Mouse (Mus musculus) olfactory bulb, adult 2 months (tissue): Measurements from ENCODE around the gene Elf1. TPM values are rescaled to one million over a fixed set of nuclear protein-coding genes. Genes with fewer than 3 reads are reported as not detected.
"Not testable (repeated sequence)": the region's sequence is repeated elsewhere in the genome, so short reads cannot be mapped to it uniquely, and the experiment has no call there.

Source experiments
- H3K27ac ChIP-seq: fragments of 200-500 bp; 2 replicates; pipeline ENCODE4 v1.5.1; 2012; ENCODE audit warnings: low read depth, low read length; ENCODE audit not compliant: insufficient read depth
- H3K4me1 ChIP-seq: fragments of 200-500 bp; 2 replicates; pipeline ENCODE4 v1.6.1; 2012; ENCODE audit warnings: low read length; ENCODE audit not compliant: control insufficient read depth, insufficient read depth
- H3K4me3 ChIP-seq: fragments of 200-500 bp; 2 replicates; pipeline ENCODE4 v1.5.1; 2012; ENCODE audit warnings: mild to moderate bottlenecking, low read depth, low read length, moderate library complexity; ENCODE audit not compliant: insufficient read depth
- CTCF ChIP-seq: fragments of 200-500 bp; IDR thresholded peaks from 2 replicates; pipeline ENCODE4 v1.5.1; 2012; ENCODE audit warnings: low read depth, mild to moderate bottlenecking, low read length, moderate library complexity; ENCODE audit not compliant: insufficient read depth
- POLR2A ChIP-seq: fragments of 200-500 bp; IDR thresholded peaks from 2 replicates; pipeline ENCODE4 v1.6.1; 2012; ENCODE audit warnings: mild to moderate bottlenecking, low read depth, low read length, moderate library complexity; ENCODE audit not compliant: insufficient read depth
- WGBS: fragments of 180-500 bp; shearing (Covaris S2); methylation state at CpG from one replicate; pipeline ENCODE4 v1.1.7; 2018; 5-methylcytosine and 5-hydroxymethylcytosine counted together
- polyA plus RNA-seq: library from polyadenylated mRNA; stranded (reverse); fragments of >200 nt; gene quantifications from 2 replicates; pipeline ENCODE4 v1.2.4, GENCODE M21; 2012; ENCODE audit warnings: low replicate concordance; ENCODE audit not compliant: missing spikeins, insufficient read depth, insufficient read length

The Elf1 gene
- polyA plus RNA-seq, 1 experiment, result not detected

DNA sequence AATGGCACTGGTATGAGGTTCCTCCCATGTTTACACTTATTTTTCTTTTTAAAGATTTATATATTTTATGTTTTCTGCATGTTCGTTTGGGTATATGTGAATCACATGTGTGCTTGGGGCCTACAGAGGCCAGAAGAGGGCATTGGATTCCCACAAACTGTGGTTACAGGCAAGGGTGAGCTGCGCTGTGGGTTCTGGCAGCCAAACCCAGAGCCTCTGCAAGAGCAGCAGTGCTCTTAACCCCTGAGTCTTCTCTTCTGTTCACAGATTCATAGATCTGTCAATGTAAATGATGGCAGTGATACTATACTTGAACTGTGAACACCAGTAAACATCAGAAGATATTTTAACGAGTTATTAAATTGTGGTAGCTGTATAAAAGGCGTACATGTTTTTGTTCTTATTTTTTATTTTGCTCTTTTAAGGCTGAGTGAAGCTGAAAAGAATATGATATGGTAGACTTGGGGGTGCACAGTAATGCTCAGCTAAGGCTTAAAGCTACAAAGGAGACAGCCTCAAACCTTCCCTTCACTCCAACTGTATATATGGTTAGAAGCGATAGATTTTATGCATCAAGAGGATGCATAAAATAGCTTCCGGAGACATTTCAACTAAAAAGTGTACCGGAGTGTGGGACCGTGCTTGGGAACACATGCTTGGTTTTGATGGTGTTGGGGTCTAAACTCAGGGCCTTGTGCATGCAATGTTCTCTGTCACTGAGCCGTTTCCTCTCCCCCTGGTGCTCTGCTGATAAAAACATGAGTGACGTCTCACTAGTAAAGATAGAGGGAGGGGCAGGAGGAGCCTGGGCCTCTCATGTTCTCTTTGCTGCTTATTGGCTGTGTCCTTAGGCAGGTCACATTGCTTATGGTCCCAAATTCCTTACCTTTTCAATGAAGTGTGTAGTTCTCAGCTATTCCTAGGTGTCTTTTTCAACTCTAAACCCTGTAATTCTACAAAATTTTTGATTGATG lies 48.9 kb downstream of the Elf1 start:
- H3K27ac ChIP-seq, result no peak overlapping the region
- no peak for TF ChIP-seq CTCF
- no peak for TF ChIP-seq POLR2A
- no peak overlapping the region for H3K4me3 ChIP-seq
- H3K4me1 ChIP-seq, result no peaks in the 10 kb centered on the region
- WGBS, result 90% methylated on average over 10 of the region's 10 CpGs

- WGBS, result 92% methylated on average over 6 of the region's 6 CpGs
- H3K27ac ChIP-seq, result no peak overlapping the region
- TF ChIP-seq POLR2A (no peak), CTCF (no peak)
Observed at GRCm38 (mm10) chr14:79530761-79531160, 49.8 kb downstream of the Elf1 start.

GRCm38 (mm10) chr14:79532036-79532776 lies 51.2 kb downstream of the Elf1 start:
- TF ChIP-seq CTCF, result no peak
- H3K27ac ChIP-seq, result no peak overlapping the region
- H3K4me1 ChIP-seq, result no peaks in the 10 kb centered on the region
- no peak overlapping the region for H3K4me3 ChIP-seq
- 87% methylated on average over 8 of the region's 8 CpGs for WGBS

More at GRCm38 (mm10) chr14:79530761-79531160, 49.8 kb downstream of the Elf1 start:
- Histone ChIP-seq H3K4me1 (no peaks in the 10 kb centered on the region), H3K4me3 (no peak overlapping the region)

DNA sequence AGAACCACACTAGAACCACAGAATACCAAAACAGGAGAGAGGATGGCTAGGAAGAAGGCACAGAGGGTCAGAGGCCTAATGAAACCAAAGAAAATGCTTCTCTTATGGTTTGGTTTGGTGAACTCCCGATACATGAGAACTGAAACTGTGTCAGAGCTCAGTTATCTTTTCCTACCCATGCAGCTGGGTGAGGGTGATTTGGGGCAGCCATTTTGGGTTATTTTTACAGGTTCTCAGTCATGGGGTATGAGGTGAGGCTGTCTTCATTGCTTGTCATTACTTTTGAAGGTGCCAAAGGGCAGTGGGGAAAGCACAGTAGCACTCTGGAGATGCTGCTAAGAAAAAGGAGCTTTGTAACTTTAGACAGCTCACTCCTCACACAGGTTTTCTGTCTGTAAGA lies 52.4 kb downstream of the Elf1 start:
- TF ChIP-seq POLR2A, result no peak
- no peak for TF ChIP-seq CTCF
- H3K4me1 ChIP-seq, result no peaks in the 10 kb centered on the region
- 91% methylated on average over 1 of the region's 1 CpGs for WGBS
- H3K27ac ChIP-seq, result no peak overlapping the region
- no peak overlapping the region for H3K4me3 ChIP-seq

DNA sequence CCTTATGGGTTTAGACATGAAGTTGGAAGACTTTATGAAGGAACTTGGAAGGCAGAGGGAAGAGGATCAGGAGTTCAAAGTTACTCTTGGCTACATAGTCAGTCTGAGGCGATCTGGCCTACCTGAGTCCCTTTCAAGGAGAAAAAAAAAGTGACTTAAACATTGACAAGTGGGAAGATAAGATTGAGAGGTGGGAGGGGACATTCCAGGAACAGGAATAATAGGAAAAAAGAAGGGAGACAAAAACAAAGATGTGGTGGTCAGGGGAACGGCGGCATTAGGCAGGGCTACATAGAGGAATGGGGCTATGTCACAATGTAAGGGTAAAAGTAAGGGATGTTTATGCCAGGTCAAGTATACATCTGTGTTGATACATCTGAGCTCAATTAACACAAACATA lies 53.2 kb downstream of the Elf1 start:
- TF ChIP-seq POLR2A (no peak), CTCF (no peak)
- H3K4me3 ChIP-seq, result no peak overlapping the region
- 89% methylated on average over 3 of the region's 3 CpGs for WGBS
- no peak overlapping the region for H3K27ac ChIP-seq
- H3K4me1 ChIP-seq, result no peaks in the 10 kb centered on the region

DNA sequence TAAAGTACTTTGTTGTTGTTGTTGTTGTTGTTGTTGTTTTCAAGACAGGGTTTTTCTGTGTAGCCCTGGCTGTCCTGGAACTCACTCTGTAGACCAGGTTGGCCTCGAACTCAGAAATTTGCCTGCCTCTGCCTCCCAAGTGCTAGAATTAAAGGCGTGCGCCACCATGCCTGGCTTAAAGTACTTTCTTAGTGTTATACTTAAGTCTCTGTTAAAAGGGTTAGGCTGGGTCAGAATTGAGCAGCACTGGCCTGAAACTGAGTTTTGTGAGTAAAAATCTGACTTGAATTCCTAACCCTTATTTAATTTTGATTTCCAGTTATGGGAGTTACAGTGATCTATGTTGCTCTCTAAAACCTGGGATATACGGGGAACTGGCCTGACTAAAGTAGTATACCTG lies 53.7 kb downstream of the Elf1 start:
- not testable (repeated sequence) for H3K4me3 ChIP-seq, H3K4me1 ChIP-seq, H3K27ac ChIP-seq
- WGBS, result 93% methylated on average over 4 of the region's 4 CpGs

GRCm38 (mm10) chr14:79535318-79535717 lies 54.3 kb downstream of the Elf1 start:
- 73% methylated on average over 10 of the region's 10 CpGs for whole genome bisulfite sequencing

DNA sequence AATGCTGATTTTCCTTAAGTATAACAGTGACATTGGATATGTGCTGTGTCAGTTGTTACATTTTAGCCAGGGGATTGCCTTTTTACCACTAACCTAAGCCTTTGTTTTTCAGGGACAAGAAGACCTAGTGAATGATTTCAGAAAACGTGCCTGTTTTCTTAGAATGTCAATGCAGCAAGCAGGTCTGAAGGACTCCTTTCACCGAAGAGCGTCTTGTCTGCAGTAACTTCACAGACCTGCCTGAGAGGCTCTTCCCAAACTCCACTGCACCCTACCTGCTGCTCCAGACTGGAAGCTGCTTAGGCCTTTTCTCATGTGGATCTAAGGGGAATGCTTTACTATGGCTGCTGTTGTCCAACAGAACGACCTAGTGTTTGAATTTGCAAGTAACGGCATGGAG lies 55.0 kb downstream of the Elf1 start:
- Histone ChIP-seq H3K4me3 (no peak overlapping the region), H3K4me1 (no peaks in the 10 kb centered on the region), H3K27ac (no peak overlapping the region)
- 82% methylated on average over 5 of the region's 5 CpGs for WGBS
- no peak for TF ChIP-seq POLR2A
- TF ChIP-seq CTCF, result no peak

More at GRCm38 (mm10) chr14:79535318-79535717, 54.3 kb downstream of the Elf1 start:
- Histone ChIP-seq H3K4me3 (no peak overlapping the region), H3K27ac (no peak overlapping the region), H3K4me1 (no peaks in the 10 kb centered on the region)
- no peak for TF ChIP-seq CTCF
- no peak for TF ChIP-seq POLR2A

DNA sequence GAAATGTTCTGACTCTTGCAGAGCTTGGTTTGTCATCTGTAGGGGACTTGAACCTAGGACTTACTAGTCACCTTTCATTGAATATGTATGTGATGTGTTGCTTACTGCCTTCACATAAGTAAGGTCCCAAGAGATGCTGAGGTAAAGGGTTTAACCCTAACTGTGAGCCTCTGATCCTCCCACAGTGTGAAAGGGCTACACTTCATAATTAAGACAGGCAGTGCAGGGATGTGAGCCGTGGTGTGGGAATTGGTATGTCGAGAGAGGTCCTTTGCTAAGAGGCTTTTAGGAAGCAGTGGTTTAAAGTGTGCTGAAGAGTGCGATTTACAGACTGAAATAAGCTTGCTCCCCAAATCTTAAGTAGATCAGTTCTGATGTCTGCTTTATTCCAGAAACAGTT lies 55.8 kb downstream of the Elf1 start:
- Histone ChIP-seq H3K4me1 (no peaks in the 10 kb centered on the region), H3K27ac (no peak overlapping the region), H3K4me3 (no peak overlapping the region)
- WGBS, result 84% methylated on average over 3 of the region's 3 CpGs
- no peak for TF ChIP-seq CTCF
- no peak for TF ChIP-seq POLR2A
